Mouse (Mus musculus) MEL (cell line): Measurements from ENCODE around the gene Phf1. TPM values are rescaled to one million over a fixed set of nuclear protein-coding genes. Genes with fewer than 3 reads are reported as not detected.

Experiments used
- DNase-seq: peaks from one replicate; pipeline ENCODE4 v3.0.0; 2011; ENCODE audit warnings: low read depth, low spot score
- H3K27ac ChIP-seq: 2 replicates; pipeline ENCODE4 v1.5.1; 2012; ENCODE audit warnings: low read depth, mild to moderate bottlenecking, control low read depth, low read length, moderate library complexity; ENCODE audit not compliant: control insufficient read depth
- H3K27me3 ChIP-seq, 2 experiments: fragments of 150-350 bp in 1 of 2; sonication (generic) in 1 of 2; 2 replicates each; pipeline ENCODE4 v1.6.1; 2012; ENCODE audit warnings: low read length in 2 of 2, mild to moderate bottlenecking in 2 of 2, improper control_type of control experiment in 1 of 2, moderate library complexity in 1 of 2; ENCODE audit not compliant: insufficient read depth in 2 of 2, control insufficient read depth in 1 of 2
- H3K36me3 ChIP-seq, 2 experiments: 2 replicates each; pipeline ENCODE4 v1.6.1; 2012 to 2014; ENCODE audit warnings: low read length in 2 of 2, improper control_type of control experiment in 1 of 2, inconsistent platforms in 1 of 2, mild to moderate bottlenecking in 1 of 2; ENCODE audit not compliant: insufficient read depth in 2 of 2, control insufficient read depth in 1 of 2
- H3K4me1 ChIP-seq, 2 experiments: fragments of 150-350 bp in 1 of 2; sonication (generic) in 1 of 2; 2 replicates each; pipeline ENCODE4 v1.6.1; 2012; ENCODE audit warnings: low read length in 2 of 2, improper control_type of control experiment in 1 of 2, mild to moderate bottlenecking in 1 of 2; ENCODE audit not compliant: insufficient read depth in 2 of 2, control insufficient read depth in 1 of 2
- H3K4me3 ChIP-seq, 2 experiments: fragments of 150-350 bp in 1 of 2; sonication (generic) in 1 of 2; 2 replicates each; pipeline ENCODE4 v1.5.1; 2012; ENCODE audit warnings: low read depth in 2 of 2, low read length in 2 of 2, mild to moderate bottlenecking in 2 of 2, moderate library complexity in 2 of 2, control low read depth in 1 of 2, improper control_type of control experiment in 1 of 2; ENCODE audit not compliant: control insufficient read depth in 1 of 2, insufficient read depth in 1 of 2
- H3K79me2 ChIP-seq: 2 replicates; pipeline ENCODE4 v1.6.1; 2012; ENCODE audit warnings: mild to moderate bottlenecking, low read length, moderate library complexity; ENCODE audit not compliant: control insufficient read depth, poor library complexity, insufficient read depth
- H3K9ac ChIP-seq: 2 replicates; pipeline ENCODE4 v1.6.1; 2012; ENCODE audit warnings: low read depth, mild to moderate bottlenecking, control low read depth, low read length, moderate library complexity; ENCODE audit not compliant: control insufficient read depth, poor library complexity, severe bottlenecking
- H3K9me3 ChIP-seq: fragments of 150-350 bp; sonication (generic); replicated peaks from 2 replicates; pipeline ENCODE4 v1.6.1; 2012; ENCODE audit warnings: mild to moderate bottlenecking, low read length, improper control_type of control experiment, moderate library complexity; ENCODE audit not compliant: insufficient read depth
- BHLHE40 ChIP-seq: IDR thresholded peaks from 2 replicates; pipeline ENCODE4 v1.6.1; 2012; ENCODE audit warnings: low read depth, mild to moderate bottlenecking, inconsistent platforms, low read length, improper control_type of control experiment, borderline replicate concordance
- CTCF ChIP-seq, 3 experiments: IDR thresholded peaks in 2 of 3; conservative IDR thresholded peaks in 1 of 3; 2 replicates each; pipeline ENCODE4 v1.5.1; 2011 to 2012; ENCODE audit warnings: low read length in 3 of 3, low read depth in 2 of 3, mild to moderate bottlenecking in 2 of 3, improper control_type of control experiment in 1 of 3, inconsistent platforms in 1 of 3, mixed read lengths in 1 of 3, moderate library complexity in 1 of 3; ENCODE audit not compliant: control insufficient read depth in 1 of 3, insufficient read depth in 1 of 3, poor library complexity in 1 of 3, severe bottlenecking in 1 of 3
- ELF1 ChIP-seq: IDR thresholded peaks from 2 replicates; pipeline ENCODE4 v1.6.1; 2014; ENCODE audit warnings: low read depth, mild to moderate bottlenecking, inconsistent platforms, low read length, improper control_type of control experiment, moderate library complexity
- EP300 ChIP-seq, 2 experiments: IDR thresholded peaks; 2 replicates each; pipeline ENCODE4 v1.6.1; 2011; ENCODE audit warnings: improper control_type of control experiment in 2 of 2, low read length in 2 of 2, low read depth in 1 of 2, mild to moderate bottlenecking in 1 of 2
- GATA1 ChIP-seq: IDR thresholded peaks from 2 replicates; pipeline ENCODE4 v1.6.1; 2011; ENCODE audit warnings: low read depth, low read length, improper control_type of control experiment
- MAFK ChIP-seq: IDR thresholded peaks from 2 replicates; pipeline ENCODE4 v1.6.1; 2011; ENCODE audit warnings: low read depth, mild to moderate bottlenecking, low read length, improper control_type of control experiment, borderline replicate concordance
- MAZ ChIP-seq: IDR thresholded peaks from 2 replicates; pipeline ENCODE4 v1.6.1; 2012; ENCODE audit warnings: low read depth, mild to moderate bottlenecking, inconsistent platforms, low read length, improper control_type of control experiment
- MYB ChIP-seq: IDR thresholded peaks from 2 replicates; pipeline ENCODE4 v1.6.1; 2011; ENCODE audit warnings: mild to moderate bottlenecking, low read depth, low read length, improper control_type of control experiment
- MYC ChIP-seq: IDR thresholded peaks from 2 replicates; pipeline ENCODE4 v1.6.1; 2011; ENCODE audit warnings: low read depth, mild to moderate bottlenecking, low read length, improper control_type of control experiment, moderate library complexity
- NELFE ChIP-seq: IDR thresholded peaks from 2 replicates; pipeline ENCODE4 v1.6.1; 2011; ENCODE audit warnings: low read depth, low read length, improper control_type of control experiment
- NRF1 ChIP-seq: IDR thresholded peaks from 2 replicates; pipeline ENCODE4 v1.6.1; 2014; ENCODE audit warnings: low read depth, mild to moderate bottlenecking, inconsistent platforms, low read length, improper control_type of control experiment, moderate library complexity; ENCODE audit not compliant: poor library complexity, insufficient read depth, severe bottlenecking
- POLR2A ChIP-seq, 2 experiments: IDR thresholded peaks; 2 replicates each; pipeline ENCODE4 v1.6.1; 2011 to 2012; ENCODE audit warnings: low read length in 2 of 2, mild to moderate bottlenecking in 2 of 2, control low read depth in 1 of 2, improper control_type of control experiment in 1 of 2, low read depth in 1 of 2, moderate library complexity in 1 of 2; ENCODE audit not compliant: control insufficient read depth in 1 of 2, insufficient read depth in 1 of 2, poor library complexity in 1 of 2
- POLR2AphosphoS2 ChIP-seq: IDR thresholded peaks from 2 replicates; pipeline ENCODE4 v1.6.1; 2011; ENCODE audit warnings: low read length, improper control_type of control experiment
- POLR2AphosphoS5 ChIP-seq: IDR thresholded peaks from 2 replicates; pipeline ENCODE4 v1.6.1; 2012; ENCODE audit warnings: low read depth, borderline replicate concordance, mild to moderate bottlenecking, inconsistent platforms, low read length, moderate library complexity, mixed read lengths
- SIN3A ChIP-seq: IDR thresholded peaks from 2 replicates; pipeline ENCODE4 v1.6.1; 2012; ENCODE audit warnings: low read length, improper control_type of control experiment, inconsistent platforms
- TAL1 ChIP-seq: IDR thresholded peaks from 2 replicates; pipeline ENCODE4 v1.6.1; 2012; ENCODE audit warnings: mild to moderate bottlenecking, inconsistent platforms, low read length, moderate library complexity, mixed read lengths
- TBP ChIP-seq: IDR thresholded peaks from 2 replicates; pipeline ENCODE4 v1.8.0; 2011; ENCODE audit warnings: low read depth, low read length, improper control_type of control experiment
- TCF12 ChIP-seq: IDR thresholded peaks from 2 replicates; pipeline ENCODE4 v1.6.1; 2014; ENCODE audit warnings: low read depth, mild to moderate bottlenecking, inconsistent platforms, low read length, improper control_type of control experiment, moderate library complexity
- USF2 ChIP-seq, 2 experiments: IDR thresholded peaks; 2 replicates each; pipeline ENCODE4 v1.6.1; 2011 to 2012; ENCODE audit warnings: improper control_type of control experiment in 2 of 2, low read length in 2 of 2, borderline replicate concordance in 1 of 2, inconsistent platforms in 1 of 2, low read depth in 1 of 2, mild to moderate bottlenecking in 1 of 2; ENCODE audit not compliant: insufficient read depth in 1 of 2
- ZC3H11A ChIP-seq: IDR thresholded peaks from 2 replicates; pipeline ENCODE4 v1.6.1; 2012; ENCODE audit warnings: low read depth, mild to moderate bottlenecking, inconsistent platforms, low read length, improper control_type of control experiment
- ZMIZ1 ChIP-seq: IDR thresholded peaks from 2 replicates; pipeline ENCODE4 v1.6.1; 2012; ENCODE audit warnings: low read depth, mild to moderate bottlenecking, inconsistent platforms, low read length, improper control_type of control experiment, moderate library complexity
- polyA plus RNA-seq, 2 experiments: library from polyadenylated mRNA; stranded (reverse) in 1 of 2; unstranded in 1 of 2; fragments of >175 nt in 1 of 2; fragments of >200 nt in 1 of 2; gene quantifications; 2 replicates each; pipeline versions ENCODE4 v1.2.1 to v1.2.4; 2012; ENCODE audit warnings: low replicate concordance in 2 of 2, low read depth in 1 of 2; ENCODE audit not compliant: insufficient read length in 2 of 2, insufficient read depth in 1 of 2, missing spikeins in 1 of 2
- total RNA-seq: library from RNA; depleted of rRNA; stranded (reverse); fragments of 300-350 nt; gene quantifications from 2 replicates; pipeline ENCODE4 v1.2.3, GENCODE M21; 2012

Phf1 gene
- total and polyA plus RNA-seq, 3 experiments = 2.9 to 9.5 TPM; not detected in 1

DNA sequence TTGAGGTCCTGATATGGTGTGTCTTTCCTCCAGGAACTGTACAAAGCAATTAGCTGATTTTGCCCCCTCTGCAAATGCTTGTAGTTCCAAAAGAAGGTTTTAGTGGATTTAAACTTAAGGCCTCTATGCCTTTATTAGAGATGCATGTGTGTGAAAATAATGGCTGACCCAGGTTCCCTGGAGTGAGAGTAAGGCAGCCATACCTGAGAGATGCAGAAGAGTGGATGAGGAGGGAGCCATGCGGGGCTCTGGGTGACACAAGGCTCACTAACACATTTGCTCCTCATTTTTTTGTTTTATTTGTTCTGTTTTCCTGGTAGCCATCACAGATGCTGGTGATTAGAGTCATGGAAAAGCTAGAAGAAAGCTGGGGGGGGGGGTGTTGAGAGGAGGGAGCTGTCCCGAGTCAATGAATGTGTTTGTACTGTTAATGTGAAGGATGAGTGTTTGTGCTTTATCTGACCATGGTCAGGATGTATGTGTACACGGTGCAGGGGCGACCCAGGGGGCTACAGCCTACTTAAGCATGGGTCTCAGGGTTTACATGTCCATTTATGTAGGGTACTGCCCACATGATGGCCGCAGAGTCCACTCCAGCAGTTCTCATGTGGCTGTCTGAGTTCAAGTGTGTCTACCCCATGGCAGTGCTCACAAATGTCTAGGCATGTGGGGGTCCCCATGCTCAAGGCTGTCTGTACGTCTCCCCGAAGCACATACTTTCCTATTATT lies 17.9 kb downstream of the Phf1 start:
- Histone ChIP-seq H3K9ac (no peak overlapping the region), H3K4me3 (no peak overlapping the region), H3K27me3 (no peaks in the 10 kb centered on the region)

DNA sequence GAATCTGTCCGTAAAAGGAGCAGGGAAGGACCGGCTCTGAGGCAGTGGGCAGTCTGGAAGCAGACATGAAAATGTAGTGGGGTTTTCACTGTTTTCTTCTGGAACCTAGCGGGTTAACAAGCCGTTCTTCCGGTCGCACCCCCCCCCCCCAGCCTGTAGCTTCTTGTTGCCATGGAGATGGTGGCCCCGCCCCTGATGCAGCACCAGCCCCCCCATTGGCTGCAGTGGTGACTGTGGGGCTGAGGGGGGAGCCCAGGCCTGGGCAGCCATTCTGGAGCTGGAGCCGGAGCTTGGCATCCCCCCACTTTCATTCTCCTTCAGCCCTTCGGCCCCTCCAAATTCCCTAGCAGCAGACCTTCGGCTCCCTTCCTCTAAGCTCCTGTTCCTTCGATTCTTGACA lies 18.6 kb downstream of the Phf1 start:
- no peaks in the 10 kb centered on the region for H3K27me3 ChIP-seq

More for the DNA sequence above, 17.9 kb downstream of the Phf1 start:
- no peaks in the 10 kb centered on the region for H3K9me3 ChIP-seq
- peaks cover 0 to 8% of the 10 kb centered on the region in 2 experiments; a peak in 2 of 4 replicates for H3K36me3 ChIP-seq
- no peak overlapping the region for H3K27ac ChIP-seq
- peaks cover 0 to 24% of the 10 kb centered on the region in 2 experiments; a peak in 2 of 4 replicates for H3K4me1 ChIP-seq
- no peak for TF ChIP-seq POLR2A (IDR thresholded peaks at IDR 0.05; ENCODE audit: control insufficient read depth in 1 of 2, insufficient read depth in 1 of 2, low read depth in 1 of 2, low read length in 2 of 2, poor library complexity in 1 of 2)
- no peak for TF ChIP-seq POLR2AphosphoS2
- no peak for TF ChIP-seq MYC
- no peak for TF ChIP-seq ELF1
- no peak for TF ChIP-seq CTCF (IDR thresholded peaks at IDR 0.05 in 2 of 3, conservative IDR thresholded peaks at IDR 0.05 in 1 of 3; ENCODE audit: control insufficient read depth in 1 of 3, insufficient read depth in 1 of 3, low read depth in 2 of 3, low read length in 3 of 3, poor library complexity in 1 of 3, severe bottlenecking in 1 of 3)
- TF ChIP-seq TAL1 = no peak
- TF ChIP-seq MAZ = no peak
- TF ChIP-seq GATA1 = no peak
- TF ChIP-seq USF2 (IDR thresholded peaks at IDR 0.05; ENCODE audit: borderline replicate concordance in 1 of 2, insufficient read depth in 1 of 2, low read depth in 1 of 2, low read length in 2 of 2) = no peak
- no peak for TF ChIP-seq MAFK
- no peak for TF ChIP-seq BHLHE40
- no peak for TF ChIP-seq SIN3A
- TF ChIP-seq EP300 (IDR thresholded peaks at IDR 0.05; ENCODE audit: low read depth in 1 of 2, low read length in 2 of 2) = no peak
- no peak for TF ChIP-seq MYB
- TF ChIP-seq TBP = no peak
- TF ChIP-seq ZC3H11A = no peak
- TF ChIP-seq TCF12 = no peak
- no peak for TF ChIP-seq NELFE
- TF ChIP-seq POLR2AphosphoS5 = no peak
- no peak for DNase-seq
- peaks cover 2% of the 10 kb centered on the region for H3K79me2 ChIP-seq

More for the DNA sequence above, 18.6 kb downstream of the Phf1 start:
- H3K9ac ChIP-seq = no peak overlapping the region
- no peak overlapping the region for H3K27ac ChIP-seq
- H3K4me3 ChIP-seq = no peak overlapping the region
- peaks cover 2% of the 10 kb centered on the region for H3K79me2 ChIP-seq
- H3K4me1 ChIP-seq = peaks cover 3 to 31% of the 10 kb centered on the region in 2 experiments; a peak in 3 of 4 replicates
- DNase-seq = no peak
- H3K36me3 ChIP-seq = peaks cover 0 to 14% of the 10 kb centered on the region in 2 experiments; a peak in 2 of 4 replicates
- H3K9me3 ChIP-seq = no peaks in the 10 kb centered on the region
- TF ChIP-seq SIN3A = no peak
- TF ChIP-seq NRF1 = no peak
- no peak for TF ChIP-seq ZMIZ1
